Mouse (Mus musculus): ENCODE data around the gene Ocrl.

The Ocrl gene

GRCm38 (mm10) chrX:47912306-47912792 is at the start of gene Ocrl:
TSS of gene Ocrl (plus strand) at chrX:47912387.
- DNase-seq (ENCODE audit: low read depth, low spot score): no peak

GRCm38 (mm10) chrX:47880052-47880451 is 32.1 kb upstream of the Ocrl start:
- DNase-seq (ENCODE audit: low read depth, low spot score): no peak

- DNase-seq (ENCODE audit: low read depth, low spot score): no peak
Measured at GRCm38 (mm10) chrX:47882813-47883212, 29.4 kb upstream of the Ocrl start.

- no peak for DNase-seq (ENCODE audit: low read depth, low spot score)
Measured at GRCm38 (mm10) chrX:47887401-47887800, 24.8 kb upstream of the Ocrl start.

GRCm38 (mm10) chrX:47891243-47891906 is 20.8 kb upstream of the Ocrl start:
- DNase-seq (ENCODE audit: low read depth, low spot score): no peak

GRCm38 (mm10) chrX:47891907-47892430 is 20.2 kb upstream of the Ocrl start:
- no peak for DNase-seq (ENCODE audit: low read depth, low spot score)

- DNase-seq (ENCODE audit: low read depth, low spot score): no peak
Measured at GRCm38 (mm10) chrX:47892431-47893024, 19.7 kb upstream of the Ocrl start, which contains the start of gene Smarca1. TSS of gene Smarca1 (minus strand) at chrX:47892974.

GRCm38 (mm10) chrX:47912904-47913542 is 836 bp downstream of the Ocrl start:
- no peak for DNase-seq (ENCODE audit: low read depth, low spot score)

GRCm38 (mm10) chrX:47913543-47913938 is 1.4 kb downstream of the Ocrl start:
- no peak for DNase-seq (ENCODE audit: low read depth, low spot score)

- no peak for DNase-seq (ENCODE audit: low read depth, low spot score)
Measured at GRCm38 (mm10) chrX:47916831-47917230, 4.6 kb downstream of the Ocrl start.

- DNase-seq (ENCODE audit: low read depth, low spot score): no peak
Measured at GRCm38 (mm10) chrX:47920541-47920940, 8.4 kb downstream of the Ocrl start.

GRCm38 (mm10) chrX:47927981-47928380 is 15.8 kb downstream of the Ocrl start:
- DNase-seq (ENCODE audit: low read depth, low spot score): no peak

GRCm38 (mm10) chrX:47930449-47930848 is 18.3 kb downstream of the Ocrl start:
- no peak for DNase-seq (ENCODE audit: low read depth, low spot score)

- no peak for DNase-seq (ENCODE audit: low read depth, low spot score)
Measured at GRCm38 (mm10) chrX:47934352-47934751, 22.2 kb downstream of the Ocrl start.

- no peak for DNase-seq (ENCODE audit: low read depth, low spot score)
Measured at GRCm38 (mm10) chrX:47936885-47937284, 24.7 kb downstream of the Ocrl start.

GRCm38 (mm10) chrX:47937740-47938139 is 25.6 kb downstream of the Ocrl start:
- DNase-seq (ENCODE audit: low read depth, low spot score): no peak

GRCm38 (mm10) chrX:47949729-47950128 is 37.5 kb downstream of the Ocrl start:
- DNase-seq (ENCODE audit: low read depth, low spot score): no peak

GRCm38 (mm10) chrX:47962579-47962978 is 50.4 kb downstream of the Ocrl start:
- DNase-seq (ENCODE audit: low read depth, low spot score): no peak

GRCm38 (mm10) chrX:47970371-47970770 is 58.2 kb downstream of the Ocrl start:
- DNase-seq (ENCODE audit: low read depth, low spot score): no peak

- no peak for DNase-seq (ENCODE audit: low read depth, low spot score)
Measured at GRCm38 (mm10) chrX:47970864-47971263, 58.7 kb downstream of the Ocrl start.

- DNase-seq (ENCODE audit: low read depth, low spot score): no peak
Measured at GRCm38 (mm10) chrX:47971366-47972128, 59.4 kb downstream of the Ocrl start.

- no peak for DNase-seq (ENCODE audit: low read depth, low spot score)
Measured at GRCm38 (mm10) chrX:47976551-47976950, 64.4 kb downstream of the Ocrl start.
